Mouse (Mus musculus): ENCODE results near the gene Reln. TPM values are rescaled to one million over a fixed set of nuclear protein-coding genes. Genes with fewer than 3 reads are reported as not detected.
A peak's percentile ranks its signal among the peaks of the same experiment; 100 is the strongest.

Reln gene
- polyA plus RNA-seq, 1 experiment from 2014 or later = 46.4 TPM

- Histone ChIP-seq H3K4me3 (no peak overlapping the region), H3K27me3 (no peaks in the 10 kb centered on the region), H3K36me3 (no peaks in the 10 kb centered on the region), H3K27ac (replicated peaks) (no peak overlapping the region), H3K9me3 (no peaks in the 10 kb centered on the region), H3K4me1 (replicated peaks) (peaks cover 20% of the 10 kb centered on the region), H3K9ac (no peak overlapping the region), H3K4me2 (no peak overlapping the region)
- 43% methylated on average over 13 of the region's 13 CpGs for WGBS
- ATAC-seq (ENCODE audit: low FRiP score, low read depth) = peak; percentile 62; the same call in 1 of the 2 replicates
Observed at GRCm38 (mm10) chr5:21934811-21935396, 409.6 kb downstream of the Reln start.

DNA sequence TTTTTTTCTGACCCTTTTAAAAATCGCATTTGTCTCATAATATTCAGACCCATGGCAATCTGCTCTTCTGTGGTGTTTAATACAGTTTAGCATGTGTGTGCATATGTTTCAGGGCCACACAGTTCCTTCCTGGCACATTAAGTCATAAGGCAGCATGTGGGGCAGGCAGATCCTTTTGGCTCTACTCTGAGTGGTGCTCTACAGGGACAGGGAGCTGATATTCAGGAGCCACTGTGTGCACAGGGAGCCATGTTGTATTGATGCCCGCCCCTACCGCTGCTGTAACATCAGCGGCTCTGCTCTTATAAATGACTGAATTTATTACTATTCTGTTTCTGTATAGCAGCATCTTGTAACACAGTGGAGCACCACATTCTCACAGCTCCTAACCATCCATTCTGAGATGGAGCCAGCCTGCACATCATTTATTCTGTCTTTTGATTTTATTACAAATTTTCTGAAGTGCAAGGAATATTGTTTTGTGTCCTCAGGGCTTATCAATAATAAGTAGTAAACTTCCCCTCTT is 410.3 kb downstream of the Reln start:
- Histone ChIP-seq H3K9ac (no peak overlapping the region), H3K27me3 (no peaks in the 10 kb centered on the region), H3K4me1 (replicated peaks) (peaks cover 20% of the 10 kb centered on the region), H3K36me3 (no peaks in the 10 kb centered on the region), H3K4me3 (no peak overlapping the region), H3K4me2 (no peak overlapping the region), H3K27ac (replicated peaks) (no peak overlapping the region), H3K9me3 (no peaks in the 10 kb centered on the region)
- no peak for ATAC-seq (ENCODE audit: low FRiP score, low read depth)
- WGBS = 63% methylated on average over 4 of the region's 4 CpGs

DNA sequence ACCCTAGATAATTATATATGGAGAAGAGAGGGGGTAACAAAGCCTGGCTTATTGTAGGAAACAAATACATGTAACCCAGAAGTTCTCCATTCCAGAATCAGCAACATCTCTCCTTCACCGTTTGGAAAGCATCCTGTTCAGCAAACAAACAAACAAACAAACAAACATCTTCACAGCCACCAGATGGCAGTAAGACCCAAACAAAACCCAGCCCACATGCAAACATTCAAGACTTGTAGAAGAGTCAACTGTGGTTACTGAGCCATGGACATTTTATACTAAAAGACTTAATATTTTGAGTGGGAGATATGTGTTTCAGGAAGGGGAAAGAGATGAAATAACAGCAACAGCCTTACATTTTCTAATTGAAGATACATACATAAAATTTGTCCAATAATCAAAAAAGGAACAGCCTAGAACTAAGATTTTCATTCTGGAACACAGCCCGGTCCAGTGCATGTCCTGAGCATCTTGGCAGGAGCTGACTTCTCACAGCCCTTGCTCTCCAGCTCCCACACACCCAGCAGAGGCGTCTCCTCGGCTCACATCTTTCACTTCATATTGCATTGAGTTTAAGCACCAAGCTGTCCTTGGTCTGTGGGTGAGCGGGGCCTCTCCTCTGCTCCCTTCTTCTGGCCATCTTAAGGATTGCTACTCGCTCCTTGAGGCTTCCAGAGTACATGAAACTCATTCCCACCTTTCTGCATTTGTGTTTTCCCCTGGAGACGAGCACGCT is 411.0 kb downstream of the Reln start:
- no peaks in the 10 kb centered on the region for H3K9me3 ChIP-seq
- peak; percentile 63; the same call in 1 of the 2 replicates for ATAC-seq (ENCODE audit: low FRiP score, low read depth)
- WGBS = 73% methylated on average over 8 of the region's 8 CpGs
- no peaks in the 10 kb centered on the region for H3K36me3 ChIP-seq
- H3K4me2 ChIP-seq = no peak overlapping the region
- H3K4me3 ChIP-seq = no peak overlapping the region
- peak overlapping the region; percentile 27; the same call in 1 of the 2 replicates for H3K27ac ChIP-seq (replicated peaks)
- no peaks in the 10 kb centered on the region for H3K27me3 ChIP-seq
- H3K9ac ChIP-seq = no peak overlapping the region
- peaks cover 20% of the 10 kb centered on the region for H3K4me1 ChIP-seq (replicated peaks)

- Histone ChIP-seq H3K27me3 (no peaks in the 10 kb centered on the region), H3K9ac (no peak overlapping the region), H3K4me1 (replicated peaks) (peaks cover 20% of the 10 kb centered on the region), H3K4me2 (no peak overlapping the region), H3K27ac (replicated peaks) (no peak overlapping the region), H3K9me3 (no peaks in the 10 kb centered on the region), H3K36me3 (no peaks in the 10 kb centered on the region), H3K4me3 (no peak overlapping the region)
- ATAC-seq (ENCODE audit: low FRiP score, low read depth) = no peak
- WGBS = 73% methylated on average over 4 of the region's 4 CpGs
Observed at GRCm38 (mm10) chr5:21931151-21931550, 413.4 kb downstream of the Reln start.

- Histone ChIP-seq H3K4me1 (replicated peaks) (no peaks in the 10 kb centered on the region), H3K27ac (replicated peaks) (no peak overlapping the region), H3K9ac (no peak overlapping the region), H3K27me3 (no peaks in the 10 kb centered on the region), H3K9me3 (no peaks in the 10 kb centered on the region), H3K36me3 (no peaks in the 10 kb centered on the region), H3K4me3 (no peak overlapping the region), H3K4me2 (no peak overlapping the region)
- WGBS = 81% methylated on average over 6 of the region's 6 CpGs
- no peak for ATAC-seq (ENCODE audit: low FRiP score, low read depth)
Observed at GRCm38 (mm10) chr5:21920310-21920709, 424.2 kb downstream of the Reln start.

DNA sequence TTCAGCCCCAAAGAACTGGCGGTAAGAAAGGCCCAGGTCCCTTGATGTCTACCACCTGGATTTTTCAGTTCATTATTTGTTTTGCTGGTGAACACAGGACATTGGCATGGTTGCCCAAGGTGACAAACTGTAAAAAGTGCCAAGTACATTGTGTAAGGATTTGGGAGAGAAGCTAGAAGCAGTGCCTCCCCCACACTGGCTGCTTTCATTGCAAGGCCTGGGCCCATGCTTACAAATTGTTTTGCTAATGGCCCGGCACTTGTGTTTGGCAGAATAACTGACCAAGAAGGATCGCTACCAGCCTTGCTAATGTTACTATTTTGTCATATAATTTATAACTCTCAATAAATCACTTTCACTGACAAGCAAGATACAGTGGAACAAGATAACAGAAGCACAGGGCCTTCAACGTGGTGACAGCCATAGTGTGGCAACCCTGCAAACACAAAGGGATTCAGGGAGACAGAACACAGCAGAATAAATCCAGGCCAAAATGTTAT is 425.2 kb downstream of the Reln start:
- 74% methylated on average over 4 of the region's 4 CpGs for WGBS
- Histone ChIP-seq H3K4me3 (no peak overlapping the region), H3K36me3 (no peaks in the 10 kb centered on the region), H3K4me2 (no peak overlapping the region), H3K4me1 (replicated peaks) (no peaks in the 10 kb centered on the region), H3K9me3 (no peaks in the 10 kb centered on the region), H3K27ac (replicated peaks) (no peak overlapping the region), H3K27me3 (no peaks in the 10 kb centered on the region), H3K9ac (no peak overlapping the region)
- ATAC-seq (ENCODE audit: low FRiP score, low read depth) = no peak

- Histone ChIP-seq H3K4me2 (no peak overlapping the region), H3K36me3 (no peaks in the 10 kb centered on the region), H3K27me3 (no peaks in the 10 kb centered on the region), H3K27ac (replicated peaks) (no peak overlapping the region), H3K9ac (no peak overlapping the region), H3K4me3 (no peak overlapping the region), H3K9me3 (no peaks in the 10 kb centered on the region), H3K4me1 (replicated peaks) (no peaks in the 10 kb centered on the region)
- ATAC-seq (ENCODE audit: low FRiP score, low read depth) = no peak
Observed at GRCm38 (mm10) chr5:21915973-21916372, 428.5 kb downstream of the Reln start.

GRCm38 (mm10) chr5:21914776-21915175 is 429.7 kb downstream of the Reln start:
- ATAC-seq (ENCODE audit: low FRiP score, low read depth) = no peak
- Histone ChIP-seq H3K9me3 (no peaks in the 10 kb centered on the region), H3K4me2 (no peak overlapping the region), H3K27me3 (no peaks in the 10 kb centered on the region), H3K4me3 (no peak overlapping the region), H3K27ac (replicated peaks) (no peak overlapping the region), H3K9ac (no peak overlapping the region), H3K36me3 (no peaks in the 10 kb centered on the region), H3K4me1 (replicated peaks) (no peaks in the 10 kb centered on the region)
- WGBS = 86% methylated on average over 3 of the region's 3 CpGs

GRCm38 (mm10) chr5:21912835-21913530 is 431.5 kb downstream of the Reln start:
- Histone ChIP-seq H3K27me3 (no peaks in the 10 kb centered on the region), H3K27ac (replicated peaks) (no peak overlapping the region), H3K9ac (no peak overlapping the region), H3K4me3 (no peak overlapping the region), H3K4me1 (replicated peaks) (no peaks in the 10 kb centered on the region), H3K36me3 (no peaks in the 10 kb centered on the region), H3K4me2 (no peak overlapping the region), H3K9me3 (no peaks in the 10 kb centered on the region)
- no peak for ATAC-seq (ENCODE audit: low FRiP score, low read depth)
- 87% methylated on average over 23 of the region's 23 CpGs for WGBS

DNA sequence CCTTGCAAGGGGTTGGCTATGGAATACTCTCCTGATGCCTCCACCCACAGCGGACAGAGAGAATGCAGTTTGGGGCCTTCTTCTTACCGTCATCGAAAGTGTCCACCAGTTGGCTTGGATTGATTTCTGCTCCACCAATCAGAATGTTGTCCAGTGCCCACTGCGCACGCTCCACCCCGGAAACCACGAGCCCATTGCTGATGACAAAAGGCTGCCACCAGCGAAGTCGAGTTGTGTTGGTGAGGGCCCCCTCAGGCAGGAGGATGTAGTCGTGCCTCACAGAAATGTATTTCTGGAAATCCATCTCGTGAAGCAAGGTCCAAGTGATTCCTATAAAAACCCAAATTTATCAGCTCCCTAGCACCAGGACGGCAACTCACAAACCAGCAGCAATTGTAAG is 433.8 kb downstream of the Reln start:
- Histone ChIP-seq H3K9ac (no peak overlapping the region), H3K9me3 (no peaks in the 10 kb centered on the region), H3K27me3 (no peaks in the 10 kb centered on the region), H3K4me3 (no peak overlapping the region), H3K4me1 (replicated peaks) (no peaks in the 10 kb centered on the region), H3K36me3 (no peaks in the 10 kb centered on the region), H3K4me2 (no peak overlapping the region), H3K27ac (replicated peaks) (no peak overlapping the region)
- WGBS = 95% methylated on average over 12 of the region's 12 CpGs
- no peak for ATAC-seq (ENCODE audit: low FRiP score, low read depth)

DNA sequence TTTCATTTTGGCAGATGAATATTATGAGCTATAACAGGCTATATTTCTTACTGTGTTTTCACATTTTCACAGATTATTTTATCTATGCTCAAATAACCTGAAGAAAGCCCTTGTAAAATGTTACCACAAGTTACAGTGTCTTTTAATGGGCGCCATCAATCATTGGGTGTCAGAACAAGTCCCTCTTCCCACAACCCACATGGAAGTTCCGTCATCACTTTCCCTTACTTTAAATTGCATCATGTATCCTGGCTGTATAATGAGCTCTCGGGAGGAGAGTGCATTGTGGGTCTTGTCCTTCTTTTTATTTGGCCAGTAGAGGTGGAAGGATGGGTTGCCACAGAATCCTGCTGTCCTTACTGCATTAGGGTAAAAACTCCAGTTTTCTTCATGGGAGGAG is 434.8 kb downstream of the Reln start:
- no peak overlapping the region for H3K4me2 ChIP-seq
- no peaks in the 10 kb centered on the region for H3K27me3 ChIP-seq
- no peak overlapping the region for H3K9ac ChIP-seq
- no peaks in the 10 kb centered on the region for H3K9me3 ChIP-seq
- 84% methylated on average over 3 of the region's 3 CpGs for WGBS
- H3K36me3 ChIP-seq = no peaks in the 10 kb centered on the region
- H3K4me3 ChIP-seq = no peak overlapping the region
- no peaks in the 10 kb centered on the region for H3K4me1 ChIP-seq (replicated peaks)
- H3K27ac ChIP-seq (replicated peaks) = no peak overlapping the region
- ATAC-seq (ENCODE audit: low FRiP score, low read depth) = no peak

DNA sequence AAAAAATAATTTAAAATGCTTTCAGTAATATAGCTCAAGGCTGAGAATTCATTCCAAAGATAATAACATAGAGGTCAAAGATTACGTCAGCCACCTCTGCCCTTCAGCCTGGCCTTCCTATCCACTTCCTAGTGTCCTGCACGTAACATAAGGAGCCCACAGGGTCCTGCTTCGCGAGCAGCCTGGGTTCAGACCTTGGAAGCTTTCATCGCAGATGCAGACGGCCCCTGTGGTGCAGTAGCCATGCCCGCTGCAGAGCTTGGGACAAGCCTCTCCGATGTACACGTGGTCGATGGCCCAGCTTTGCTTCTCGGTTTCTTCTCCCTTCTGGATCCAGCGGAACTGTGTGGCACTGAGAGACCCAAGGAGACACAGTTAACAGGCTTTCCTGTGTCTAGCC is 443.1 kb downstream of the Reln start:
- no peak overlapping the region for H3K9ac ChIP-seq
- no peak overlapping the region for H3K4me2 ChIP-seq
- H3K36me3 ChIP-seq = no peaks in the 10 kb centered on the region
- no peak overlapping the region for H3K4me3 ChIP-seq
- H3K27me3 ChIP-seq = no peaks in the 10 kb centered on the region
- no peak overlapping the region for H3K27ac ChIP-seq (replicated peaks)
- H3K4me1 ChIP-seq (replicated peaks) = 0 out of 2 replicates have a peak, but pooled peaks cover 7% of the 10 kb centered on the region
- H3K9me3 ChIP-seq = no peaks in the 10 kb centered on the region
- 72% methylated on average over 12 of the region's 12 CpGs for WGBS
- no peak for ATAC-seq (ENCODE audit: low FRiP score, low read depth)

Data from hindbrain, embryonic 15.5 days (tissue).